Mouse (Mus musculus) small intestine, adult 2 months (tissue): ENCODE data around the gene Cd8a.

ENCODE experiments used
- CTCF ChIP-seq: fragments of 200-500 bp; IDR thresholded peaks from 2 replicates; pipeline ENCODE4 v1.5.1; 2012; ENCODE audit warnings: low read depth, mild to moderate bottlenecking, control low read depth, inconsistent platforms, low read length, moderate library complexity, mixed read lengths; ENCODE audit not compliant: insufficient replicate concordance, insufficient read length; ENCODE audit errors: extremely low read depth
- POLR2A ChIP-seq: fragments of 200-500 bp; IDR thresholded peaks from 2 replicates; pipeline ENCODE4 v1.6.1; 2012; ENCODE audit warnings: low read depth, mild to moderate bottlenecking, control low read depth, inconsistent platforms, low read length, moderate library complexity

DNA sequence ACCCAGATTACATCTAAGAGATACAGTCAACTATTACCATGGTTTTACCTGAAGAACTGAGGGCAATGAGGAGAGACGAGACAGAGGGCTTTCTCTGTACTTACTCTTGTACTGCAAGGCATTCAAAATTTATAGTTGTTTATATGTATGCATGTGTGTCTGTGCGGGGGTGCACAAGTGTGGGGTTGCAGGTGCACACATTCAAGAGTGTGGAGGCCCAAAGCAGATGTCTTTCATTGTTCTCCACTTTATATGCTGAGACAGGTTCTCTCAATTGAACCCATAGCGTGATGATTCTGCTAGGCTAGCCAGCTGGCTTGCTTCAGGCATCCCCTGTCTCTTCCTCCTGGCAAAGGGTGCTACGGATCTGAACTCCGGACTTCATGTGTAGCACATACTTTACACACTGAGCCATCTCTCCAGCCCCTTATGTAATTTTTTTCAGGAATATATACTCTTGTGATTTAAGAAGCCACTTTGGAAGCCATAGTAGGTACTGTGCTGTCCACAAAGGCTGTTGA is 2.1 kb upstream of the Cd8a start:
- TF ChIP-seq CTCF, result no peak
- no peak for TF ChIP-seq POLR2A
